Mouse (Mus musculus): ENCODE data around the gene Eif4g3.
"Not testable (repeated sequence)": the region's sequence is repeated elsewhere in the genome, so short reads cannot be mapped to it uniquely, and the experiment has no call there.

Gene Eif4g3

DNA sequence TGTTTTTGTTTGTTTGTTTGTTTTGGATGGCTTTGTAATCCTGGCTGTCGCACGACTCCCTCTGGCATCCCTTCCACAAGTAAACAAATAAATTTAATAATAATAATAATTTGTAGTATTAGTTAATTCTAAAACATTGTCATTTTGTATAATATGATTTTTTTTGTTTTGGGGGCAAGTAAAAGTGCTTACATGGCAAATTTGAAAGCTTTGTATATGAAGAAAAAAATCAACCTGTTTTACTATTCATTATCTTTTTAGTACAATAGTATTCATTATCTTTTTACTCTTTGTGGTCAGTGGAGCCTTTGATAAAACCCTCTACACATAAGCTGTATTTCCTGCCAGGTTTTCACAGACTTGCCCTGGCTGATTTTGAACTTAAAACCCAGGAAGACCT is 29.9 kb downstream of the Eif4g3 start:
- DNase-seq (ENCODE audit: low spot score), result no peak

- DNase-seq (ENCODE audit: low spot score), result no peak
Observed at GRCm38 (mm10) chr4:138023403-138024100, 30.7 kb downstream of the Eif4g3 start.

DNA sequence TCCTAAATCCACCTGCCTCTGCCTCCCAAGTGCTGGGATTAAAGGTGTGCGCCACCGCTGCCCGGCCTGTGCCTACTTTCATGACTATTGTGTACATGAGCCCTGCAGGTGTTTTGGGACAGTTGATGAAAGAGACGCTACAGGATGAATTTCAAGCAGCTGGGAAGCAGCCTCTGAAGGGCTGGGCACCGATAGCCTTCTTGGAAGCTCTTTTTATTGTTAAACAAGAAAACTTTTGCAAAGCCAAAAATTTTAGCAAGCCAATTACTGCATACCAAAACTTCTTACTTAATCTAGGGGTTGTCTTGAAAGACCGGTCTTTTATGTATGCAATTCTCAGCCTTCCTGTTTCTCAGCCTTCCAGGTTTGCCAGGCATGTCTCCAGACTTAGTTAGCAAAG is 36.3 kb downstream of the Eif4g3 start:
- DNase-seq (ENCODE audit: low spot score), result no peak

DNA sequence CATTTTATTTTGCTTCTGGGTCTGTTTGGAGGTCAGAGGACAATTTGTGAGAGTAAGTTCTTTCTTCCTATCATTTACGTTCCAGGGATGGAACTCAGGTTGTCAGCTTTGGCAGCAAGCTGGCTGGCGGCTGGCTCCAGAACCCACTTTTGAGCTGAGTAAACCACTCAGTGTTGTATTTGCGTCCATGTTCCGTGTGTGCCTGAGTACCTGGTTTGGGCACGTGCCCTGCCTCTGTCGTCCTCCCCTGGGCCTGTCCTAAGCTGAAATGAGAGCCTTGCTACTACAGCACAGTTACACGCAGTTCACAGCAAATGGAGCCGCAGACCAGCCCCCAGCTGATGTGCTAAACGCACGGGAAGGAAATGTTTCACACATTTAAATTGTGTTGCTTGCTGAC is 39.0 kb downstream of the Eif4g3 start:
- no peak for DNase-seq (ENCODE audit: low spot score)

GRCm38 (mm10) chr4:138033871-138034270 is 41.0 kb downstream of the Eif4g3 start:
- no peak for DNase-seq (ENCODE audit: low spot score)

GRCm38 (mm10) chr4:138035435-138036120 is 42.8 kb downstream of the Eif4g3 start:
- no peak for DNase-seq (ENCODE audit: low spot score)

DNA sequence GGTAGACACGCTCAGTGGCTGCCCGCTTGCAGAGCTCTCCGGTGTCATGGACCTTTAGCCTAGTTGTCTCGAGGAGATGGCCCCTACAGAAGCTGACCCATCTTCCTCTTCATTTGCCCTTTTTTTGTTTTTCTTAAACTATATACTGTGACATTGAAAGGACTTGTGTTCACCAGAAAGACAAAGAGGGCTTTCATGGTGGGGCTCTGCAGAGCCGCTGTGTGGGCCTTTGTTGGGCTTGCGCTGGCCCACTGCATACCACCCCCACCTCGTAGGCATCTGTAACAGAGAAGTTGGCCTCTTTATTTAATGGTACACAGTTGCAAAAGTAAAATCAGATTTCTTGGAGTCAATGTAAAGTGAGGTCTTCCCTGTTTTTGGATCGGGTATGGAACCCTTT is 44.3 kb downstream of the Eif4g3 start:
- DNase-seq (ENCODE audit: low spot score), result no peak

DNA sequence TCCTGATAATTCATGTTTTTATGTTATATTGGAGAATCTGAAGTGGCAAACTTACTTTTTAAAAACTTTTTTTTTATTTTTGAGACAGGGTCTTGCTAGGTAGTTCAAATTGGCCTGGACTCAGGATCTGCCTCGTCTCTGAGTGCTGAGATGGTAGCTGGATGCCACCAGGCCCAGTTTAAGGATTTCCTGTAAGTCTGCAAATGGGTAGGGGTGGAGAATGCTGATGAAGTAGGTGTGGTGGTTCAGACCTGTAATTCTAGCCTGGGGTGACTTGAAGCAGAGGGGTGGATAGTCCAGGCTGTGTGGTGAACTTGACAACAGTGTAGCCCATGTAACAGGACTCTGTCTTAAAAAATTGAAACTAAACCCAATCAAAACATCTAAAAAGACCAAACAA is 45.1 kb downstream of the Eif4g3 start:
- DNase-seq (ENCODE audit: low spot score), result no peak

GRCm38 (mm10) chr4:138038365-138039274 is 45.8 kb downstream of the Eif4g3 start:
- no peak for DNase-seq (ENCODE audit: low spot score)

GRCm38 (mm10) chr4:138039275-138039651 is 46.4 kb downstream of the Eif4g3 start:
- no peak for DNase-seq (ENCODE audit: low spot score)

DNA sequence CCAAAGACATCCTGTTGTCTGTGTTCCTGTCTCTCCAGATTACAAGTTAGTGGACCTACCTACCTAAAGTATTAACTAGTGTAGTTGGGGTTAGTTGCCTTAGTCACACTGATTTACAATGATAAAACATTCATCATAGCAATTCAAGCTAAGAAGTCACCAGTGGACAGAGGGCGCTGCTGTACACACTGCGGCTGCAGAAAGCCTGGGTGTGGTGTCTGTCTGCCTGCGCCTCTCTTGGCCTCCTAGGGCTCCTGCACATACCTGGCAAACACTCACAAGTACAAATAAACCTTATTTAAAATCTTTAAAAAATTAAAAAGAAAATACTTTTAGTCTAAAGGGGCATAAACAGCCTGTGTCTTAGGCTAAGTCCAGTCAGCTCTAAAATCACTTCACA is 47.8 kb downstream of the Eif4g3 start:
- no peak for DNase-seq (ENCODE audit: low spot score)

GRCm38 (mm10) chr4:138041566-138042256 is 48.9 kb downstream of the Eif4g3 start:
- DNase-seq (ENCODE audit: low spot score), result no peak

GRCm38 (mm10) chr4:138042257-138042589 is 49.4 kb downstream of the Eif4g3 start:
- DNase-seq (ENCODE audit: low spot score), result no peak

- no peak for DNase-seq (ENCODE audit: low spot score)
Observed at GRCm38 (mm10) chr4:138042625-138043024, 49.8 kb downstream of the Eif4g3 start.

- no peak for DNase-seq (ENCODE audit: low spot score)
Observed at GRCm38 (mm10) chr4:138044841-138045500, 52.1 kb downstream of the Eif4g3 start.

DNA sequence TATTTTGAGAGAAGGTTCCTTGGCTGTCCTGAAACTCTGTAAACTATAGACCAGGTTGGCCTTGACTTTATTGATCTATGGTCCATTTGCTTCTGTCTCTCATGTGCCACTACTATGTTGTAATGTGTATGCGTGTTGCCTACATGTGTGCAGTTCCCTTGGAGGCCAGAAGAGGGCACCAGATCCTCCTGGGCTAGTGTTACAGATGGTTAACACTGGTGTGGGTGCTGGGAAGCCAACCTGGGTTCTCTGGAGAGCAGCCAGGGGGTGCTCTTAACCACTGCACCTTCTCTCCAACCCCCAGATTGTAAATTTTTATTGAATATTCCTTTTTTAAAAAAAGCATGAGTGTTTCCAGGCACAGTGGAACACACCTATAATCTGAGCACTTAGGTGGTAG is 53.0 kb downstream of the Eif4g3 start:
- no peak for DNase-seq (ENCODE audit: low spot score)

DNA sequence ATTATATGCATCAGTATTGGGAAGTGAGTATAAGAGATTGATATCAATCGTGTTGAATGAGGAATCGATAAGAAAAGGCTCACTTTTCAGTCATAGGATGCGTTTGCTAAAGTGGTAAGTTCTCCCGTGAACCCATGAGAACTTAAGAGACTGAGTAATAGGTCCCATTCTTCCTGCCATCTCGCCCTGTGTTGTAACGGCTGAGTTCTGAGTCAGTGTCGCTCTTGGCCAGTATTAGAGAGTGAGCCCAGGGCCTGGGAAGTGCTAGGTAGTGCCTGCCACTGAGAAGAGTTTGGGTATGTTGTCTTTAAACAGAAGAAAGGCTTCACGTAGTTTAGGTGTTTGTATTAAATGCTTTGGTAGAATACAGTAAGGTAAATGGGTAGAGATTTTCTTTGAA is 53.5 kb downstream of the Eif4g3 start:
- DNase-seq (ENCODE audit: low spot score), result no peak

- no peak for DNase-seq (ENCODE audit: low spot score)
Observed at GRCm38 (mm10) chr4:138049547-138049946, 56.7 kb downstream of the Eif4g3 start.

- DNase-seq (ENCODE audit: low spot score), result no peak
Observed at GRCm38 (mm10) chr4:138051488-138051887, 58.7 kb downstream of the Eif4g3 start.

DNA sequence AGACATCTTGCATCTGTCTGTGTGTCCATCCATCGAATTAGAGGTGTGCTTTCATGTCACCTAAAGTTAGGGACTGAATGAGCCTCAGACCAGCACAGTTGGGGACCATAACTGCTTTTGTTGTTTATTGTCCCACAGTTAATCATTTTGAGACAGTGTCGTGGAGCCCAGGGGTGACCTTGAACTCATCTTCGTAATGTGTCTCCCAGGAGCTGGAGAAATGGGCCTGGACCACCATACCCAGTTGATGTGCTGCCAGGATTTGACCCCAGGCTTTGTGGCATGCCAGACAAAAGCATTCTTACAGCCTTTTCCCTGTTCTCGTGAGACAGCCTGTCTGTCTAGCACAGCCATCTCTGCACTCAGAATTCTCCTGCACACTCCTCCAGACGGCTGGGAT is 63.8 kb downstream of the Eif4g3 start:
- no peak for DNase-seq (ENCODE audit: low spot score)

DNA sequence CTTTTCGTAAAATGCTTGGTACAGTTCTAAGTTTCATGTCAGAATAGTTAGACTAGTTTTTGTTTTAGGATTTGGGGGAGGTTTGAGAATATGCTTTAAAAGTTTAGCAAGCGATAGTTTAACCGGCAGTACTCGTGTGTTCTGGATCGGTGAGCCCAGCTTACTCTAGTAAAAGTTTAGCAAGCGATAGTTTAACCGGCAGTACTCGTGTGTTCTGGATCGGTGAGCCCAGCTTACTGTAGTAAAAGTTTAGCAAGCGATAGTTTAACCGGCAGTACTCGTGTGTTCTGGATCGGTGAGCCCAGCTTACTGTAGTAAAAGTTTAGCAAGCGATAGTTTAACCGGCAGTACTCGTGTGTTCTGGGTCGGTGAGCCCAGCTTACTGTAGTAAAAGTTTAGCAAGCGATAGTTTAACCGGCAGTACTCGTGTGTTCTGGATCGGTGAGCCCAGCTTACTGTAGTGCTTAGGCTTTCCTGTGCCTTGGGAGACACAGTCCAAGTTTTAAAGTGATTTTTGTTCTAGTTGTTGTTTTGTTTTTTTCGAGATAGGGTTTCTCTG is 64.5 kb downstream of the Eif4g3 start:
- DNase-seq (ENCODE audit: low spot score), result not testable (repeated sequence)
